Mouse (Mus musculus) layer of hippocampus, adult 2 months (tissue): ENCODE measurements at regions not wholly inside any gene's neighbourhood (a gene's known extent, or its start where the extent isn't known, plus 50 kb on each side); places are given as distances from the start of the nearest gene placed in this dataset.

ENCODE experiments used
- DNase-seq, 2 experiments: peaks; one replicate each; pipeline ENCODE4 v3.0.0; 2022; ENCODE audit warnings: low spot score in 2 of 2
- H3K27ac ChIP-seq: fragments of 200-600 bp; 2 replicates; pipeline ENCODE4 v1.8.1; 2022
- H3K4me3 ChIP-seq: fragments of 200-600 bp; 2 replicates; pipeline ENCODE4 v1.8.1; 2022; ENCODE audit warnings: mild to moderate bottlenecking
- CTCF ChIP-seq: fragments of 200-600 bp; conservative IDR thresholded peaks from 2 replicates; pipeline ENCODE4 v1.8.1; 2022; ENCODE audit warnings: antibody characterized with exemption, mild to moderate bottlenecking, moderate library complexity

DNA sequence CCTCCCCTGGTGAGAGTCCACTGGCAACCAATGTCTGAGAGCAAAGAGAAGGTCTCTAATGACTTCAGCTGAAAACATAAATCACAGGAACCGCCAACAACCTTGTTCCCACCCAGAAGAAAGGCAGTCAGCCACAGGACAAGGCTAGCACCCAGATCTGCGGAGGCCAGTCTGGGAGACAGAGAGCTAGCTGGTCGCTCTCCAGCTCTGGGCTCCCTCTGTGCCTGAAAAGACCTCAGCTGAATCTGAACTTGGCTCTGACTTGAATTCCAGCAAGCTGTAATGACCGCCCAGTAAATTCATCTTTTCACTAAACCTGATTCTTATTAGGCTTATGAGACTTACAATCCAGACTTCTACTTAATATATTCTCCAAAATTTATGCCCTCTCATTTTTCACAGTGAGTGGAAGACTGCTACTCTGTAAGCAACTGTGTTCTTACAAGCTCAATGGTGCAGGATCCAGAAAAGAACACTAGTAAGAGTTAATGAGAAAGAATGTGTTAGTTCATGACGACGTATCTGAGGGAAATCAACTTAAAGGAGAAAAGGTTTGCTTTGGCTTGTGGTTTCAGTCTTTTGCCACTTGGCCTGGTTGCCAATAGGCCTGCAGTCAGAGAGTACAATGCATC lies 119.2 kb downstream of the Snx18 start:
- Histone ChIP-seq H3K27ac (no peak overlapping the region), H3K4me3 (no peak overlapping the region)
- no peak for DNase-seq
- no peak for TF ChIP-seq CTCF

GRCm38 (mm10) chr13:113495595-113496285 lies 122.6 kb downstream of the Snx18 start:
- TF ChIP-seq CTCF, result no peak
- Histone ChIP-seq H3K4me3 (no peak overlapping the region), H3K27ac (no peak overlapping the region)
- DNase-seq, result no peak

- DNase-seq, result no peak
- TF ChIP-seq CTCF, result no peak
- Histone ChIP-seq H3K27ac (no peak overlapping the region), H3K4me3 (no peak overlapping the region)
These were observed 123.2 kb downstream of the Snx18 start for GRCm38 (mm10) chr13:113495136-113495535.

GRCm38 (mm10) chr13:113494688-113495087 lies 123.7 kb downstream of the Snx18 start:
- Histone ChIP-seq H3K27ac (no peak overlapping the region), H3K4me3 (no peak overlapping the region)
- DNase-seq, result no peak
- TF ChIP-seq CTCF, result no peak

DNA sequence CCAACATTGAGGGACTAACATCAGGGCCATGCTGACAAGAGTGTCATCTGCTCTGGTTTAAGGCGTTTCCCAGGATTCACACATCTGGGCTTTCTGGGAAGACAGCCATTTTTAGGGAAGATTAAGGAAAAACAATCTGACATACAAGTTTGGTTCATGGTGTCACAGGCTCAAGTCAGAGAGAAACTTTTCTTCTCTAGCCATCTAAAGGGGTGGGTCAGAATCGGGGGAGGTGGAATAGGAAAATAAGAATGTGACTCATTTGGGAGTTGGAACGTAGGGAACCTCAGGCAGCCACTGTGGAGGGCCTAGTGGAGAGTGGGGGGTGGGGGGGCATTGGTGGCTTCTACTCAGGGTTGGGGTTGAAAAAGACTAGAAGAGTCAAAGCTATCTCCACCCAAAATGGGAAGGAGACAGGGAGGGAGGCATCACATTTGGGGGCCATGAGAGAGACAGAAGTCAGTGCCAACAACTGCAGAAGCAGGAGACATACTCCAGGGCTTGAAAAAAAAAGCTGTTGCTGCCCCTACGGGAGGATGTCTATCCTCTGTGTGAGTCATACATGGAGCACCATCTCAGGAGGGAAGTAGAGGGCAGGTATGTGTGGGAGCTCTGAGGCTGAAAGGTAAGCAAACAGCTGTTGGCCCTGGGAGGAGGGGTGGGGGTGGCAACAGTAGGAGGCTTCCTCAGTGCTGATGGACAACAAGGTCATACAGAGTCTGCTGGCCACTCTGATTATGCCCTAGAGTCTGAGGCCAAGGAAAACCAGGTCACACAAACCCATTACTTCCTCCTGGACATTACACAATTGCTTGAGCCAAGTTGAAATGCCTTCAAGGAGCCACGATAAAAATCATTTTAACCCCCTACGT lies 128.2 kb downstream of the Snx18 start:
- no peak overlapping the region for H3K4me3 ChIP-seq
- no peak for DNase-seq
- no peak for TF ChIP-seq CTCF
- no peak overlapping the region for H3K27ac ChIP-seq

DNA sequence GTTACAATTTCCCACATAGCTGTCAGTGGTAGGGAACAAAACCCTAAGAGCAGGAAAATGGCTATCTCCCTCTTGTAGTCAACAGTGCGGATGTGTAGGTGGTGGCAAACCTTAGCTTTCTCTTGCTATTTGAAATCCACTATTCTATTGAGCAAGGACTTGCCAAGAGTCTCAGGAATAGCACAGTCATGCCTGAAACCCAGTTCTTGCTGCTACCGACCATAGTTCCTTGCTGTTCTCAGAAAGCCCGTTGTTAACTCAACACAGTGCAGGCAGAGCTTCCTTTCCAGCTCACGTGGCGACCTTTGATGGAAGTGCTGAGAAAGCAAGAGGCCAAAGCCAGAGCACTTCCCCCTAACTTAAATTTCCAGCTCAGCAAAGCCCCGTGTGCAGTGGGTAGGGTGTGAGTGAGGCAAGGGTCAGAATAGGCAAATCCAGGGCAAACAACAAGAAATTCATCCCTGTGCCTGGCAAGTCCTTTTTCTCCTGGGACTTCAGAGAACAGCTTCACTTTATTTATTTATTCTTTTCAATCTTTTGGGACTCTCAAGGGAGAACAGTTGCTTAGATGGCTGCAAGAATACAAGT lies 131.9 kb downstream of the Snx18 start:
- DNase-seq, result no peak
- no peak for TF ChIP-seq CTCF
- Histone ChIP-seq H3K4me3 (no peak overlapping the region), H3K27ac (no peak overlapping the region)

DNA sequence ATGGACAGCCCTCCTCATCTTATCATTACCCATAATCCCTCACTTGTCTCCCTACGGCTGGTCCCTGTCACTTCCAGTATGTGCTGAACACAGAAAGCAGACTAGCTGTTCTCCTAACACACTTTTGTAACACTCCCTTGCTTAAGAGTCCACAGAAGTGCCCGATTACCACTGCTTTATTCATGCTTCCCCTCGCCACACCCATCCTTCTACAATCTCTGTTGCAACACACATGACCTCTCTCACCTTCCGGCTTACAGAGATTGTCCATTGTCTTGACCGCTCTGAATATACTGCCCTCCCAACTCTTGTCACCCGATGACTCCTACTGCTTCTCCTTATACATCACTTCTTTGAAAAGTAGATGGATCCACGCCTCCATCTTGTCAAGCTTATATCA lies 132.9 kb downstream of the Snx18 start:
- no peak for DNase-seq
- H3K4me3 ChIP-seq, result no peak overlapping the region
- H3K27ac ChIP-seq, result no peak overlapping the region
- no peak for TF ChIP-seq CTCF

GRCm38 (mm10) chr13:113484159-113484762 lies 134.1 kb downstream of the Snx18 start:
- H3K27ac ChIP-seq, result no peak overlapping the region
- DNase-seq, result no peak
- no peak for TF ChIP-seq CTCF
- no peak overlapping the region for H3K4me3 ChIP-seq

DNA sequence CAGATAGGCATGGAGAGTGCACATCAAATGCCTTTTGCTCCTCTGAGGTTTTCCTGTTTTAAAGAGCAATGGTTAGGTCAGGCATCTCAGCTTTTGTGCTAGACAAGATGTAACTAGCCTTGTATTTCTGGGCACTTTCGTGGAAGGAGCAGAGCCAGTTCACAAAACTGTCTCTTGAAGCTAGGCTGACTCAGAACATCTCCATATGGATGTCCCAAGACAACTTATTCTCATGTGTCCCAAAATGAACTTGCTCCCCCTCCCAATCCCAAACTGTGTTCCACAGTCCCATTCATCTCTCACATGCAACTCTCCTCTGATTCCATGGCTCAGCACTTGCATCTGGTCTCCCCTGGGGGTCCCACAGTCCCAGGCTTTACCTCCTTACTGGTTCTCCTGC lies 135.5 kb downstream of the Snx18 start:
- no peak for TF ChIP-seq CTCF
- H3K27ac ChIP-seq, result no peak overlapping the region
- DNase-seq, result no peak
- H3K4me3 ChIP-seq, result no peak overlapping the region

GRCm38 (mm10) chr13:113477901-113478510 lies 140.4 kb downstream of the Snx18 start:
- TF ChIP-seq CTCF, result no peak
- H3K4me3 ChIP-seq, result no peak overlapping the region
- no peak overlapping the region for H3K27ac ChIP-seq
- no peak for DNase-seq

DNA sequence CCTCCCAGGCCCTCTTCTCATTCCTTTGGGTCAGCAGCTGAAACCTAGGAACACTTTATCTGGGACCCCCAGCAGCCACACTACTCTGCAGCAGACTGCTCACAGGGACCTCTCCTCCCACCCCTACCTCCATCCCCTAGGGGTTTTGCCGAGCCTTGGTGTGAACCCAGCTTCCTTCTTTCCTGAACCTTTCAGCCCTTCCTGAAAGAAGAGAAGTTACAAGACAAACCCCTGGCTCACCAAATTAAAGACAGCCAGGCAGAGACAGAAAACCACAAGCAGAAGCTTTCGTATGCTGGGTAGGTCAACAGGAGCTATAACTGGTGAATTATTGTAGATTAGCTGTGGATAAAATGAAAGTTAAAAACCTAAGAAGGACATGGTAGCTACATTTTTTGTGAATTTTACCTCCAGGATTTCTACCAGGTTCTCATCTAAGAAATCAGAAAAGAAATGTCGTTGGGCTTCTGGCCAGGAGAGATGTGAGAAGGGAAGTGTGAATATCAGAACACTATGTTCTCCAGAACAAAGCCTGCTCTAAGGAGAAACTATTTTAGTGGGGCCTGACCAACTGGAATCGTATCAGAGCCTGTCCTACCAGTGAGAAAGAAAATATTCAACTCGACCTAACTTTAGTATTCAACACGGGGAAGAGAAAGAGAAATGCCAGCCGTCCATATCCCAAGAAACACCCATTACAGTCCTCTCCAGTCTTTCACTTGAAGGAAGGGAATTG lies 147.4 kb downstream of the Snx18 start:
- DNase-seq, result no peak
- H3K27ac ChIP-seq, result no peak overlapping the region
- no peak overlapping the region for H3K4me3 ChIP-seq
- TF ChIP-seq CTCF, result no peak
